Mouse (Mus musculus) monocyte, adult 2 months (primary cell): Measurements from ENCODE around the gene Ctag2.

Experiments
- DNase-seq, 2 experiments: peaks; one replicate each; pipeline ENCODE4 v3.0.0; 2022; ENCODE audit warnings: low spot score in 2 of 2, low read depth in 1 of 2

Gene Ctag2

GRCm38 (mm10) chrX:65047344-65047743, at the start of gene Ctag2:
Gene Ctag2 (plus strand): TSS chrX:65047644.
- DNase-seq: no peak
